Mouse (Mus musculus): ENCODE results near the gene Copg1.

The Copg1 gene

DNA sequence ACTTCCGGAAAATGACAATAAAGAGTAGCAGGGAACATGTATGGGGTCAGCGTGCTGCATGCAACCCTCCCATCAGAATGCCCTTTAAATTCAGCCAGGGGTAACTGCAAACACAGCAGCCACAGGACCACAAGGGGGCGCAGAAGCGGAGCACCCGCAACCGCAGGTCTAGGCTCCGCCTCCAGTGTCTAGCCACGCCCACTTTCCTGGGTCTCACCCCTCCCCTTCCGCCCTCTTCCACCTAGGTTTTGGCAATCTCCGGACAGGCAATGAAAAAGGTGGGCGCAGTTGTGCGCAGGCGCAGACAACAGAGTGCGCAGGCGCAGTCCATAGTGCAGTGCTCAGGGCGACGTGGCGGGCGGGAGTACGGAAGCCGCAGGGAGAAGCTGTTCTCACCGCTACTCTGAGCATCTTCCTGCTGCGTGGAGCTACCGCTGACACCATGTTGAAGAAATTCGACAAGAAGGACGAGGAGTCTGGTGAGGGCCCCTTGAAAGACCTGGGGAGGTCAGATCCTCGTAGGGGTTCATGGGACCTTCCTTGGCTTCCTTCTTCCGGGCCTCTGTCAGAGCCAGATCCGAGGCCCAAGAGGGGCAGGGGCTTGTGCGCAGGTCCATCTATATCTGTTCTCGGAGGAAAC, at the start of gene Copg1:
Gene Copg1, plus strand, starts transcription at position 221 of the 640 bp plus-strand sequence.
- DNase-seq (ENCODE audit: low read depth) = peak; percentile 99

DNA sequence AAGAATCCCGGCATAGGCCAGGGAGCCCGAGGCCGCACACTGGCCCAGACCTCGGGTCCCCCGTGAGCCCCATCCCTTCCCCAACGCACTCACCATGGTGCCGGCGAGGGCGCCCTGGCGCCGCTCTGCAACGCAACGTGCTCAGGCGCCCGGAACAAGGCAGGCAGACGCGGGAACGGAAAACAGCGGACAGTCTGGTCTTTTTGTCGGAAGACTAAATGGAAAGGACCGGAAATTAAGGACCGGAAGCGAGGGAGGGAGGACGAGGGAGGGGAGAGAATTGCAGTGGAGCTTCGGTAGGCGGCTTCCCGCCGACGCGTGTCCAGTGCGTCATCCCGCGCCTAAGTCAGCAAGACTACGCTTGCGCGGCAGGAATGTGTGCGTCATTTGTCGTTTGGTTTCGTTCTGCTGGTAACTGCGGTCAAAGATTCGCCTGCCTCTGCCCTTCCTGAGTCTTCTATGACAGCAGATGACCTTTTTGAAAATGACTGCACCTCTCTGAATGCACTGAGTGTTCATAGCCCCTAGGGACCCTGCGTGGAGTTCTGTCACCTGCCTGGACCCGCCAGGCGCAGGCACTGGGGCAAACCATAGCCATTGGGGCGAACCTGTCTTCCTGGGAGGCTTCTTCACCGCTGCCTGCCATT, 48.9 kb upstream of the Copg1 start, which contains the start of gene Isy1:
Gene Isy1, minus strand, starts transcription at position 248 of the 647 bp plus-strand sequence.
- DNase-seq (ENCODE audit: low read depth) = peak; percentile 99

DNA sequence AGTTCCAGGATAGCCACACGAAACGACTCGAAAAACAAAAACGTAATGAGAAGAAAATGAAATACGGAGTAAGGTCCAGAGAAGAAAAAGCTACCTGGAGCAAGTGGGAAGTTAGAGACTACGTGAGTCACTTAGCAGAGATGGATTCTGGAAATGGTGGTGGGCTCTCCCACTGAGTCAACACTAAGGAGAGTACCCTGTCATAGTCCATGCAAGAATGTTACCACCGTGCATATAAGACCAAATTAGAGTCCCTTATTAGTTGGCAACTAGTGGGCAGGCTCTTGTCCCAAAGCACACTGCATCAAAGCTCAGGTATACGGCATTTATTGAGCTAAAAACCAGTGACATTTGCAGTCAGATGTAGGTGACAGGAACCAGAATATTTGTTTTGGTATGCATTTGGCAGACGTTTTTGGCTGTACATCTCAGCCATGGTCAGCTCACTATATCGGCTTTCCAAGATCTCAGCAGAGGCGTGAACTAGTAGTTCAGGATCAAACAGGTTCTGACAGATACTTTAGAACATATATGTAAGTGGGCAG, 47.7 kb upstream of the Copg1 start:
- peak; percentile 32 for DNase-seq (ENCODE audit: low read depth)

GRCm38 (mm10) chr6:87841635-87842034, 46.0 kb upstream of the Copg1 start:
- DNase-seq (ENCODE audit: low read depth) = peak; percentile 68

GRCm38 (mm10) chr6:87842254-87842653, 45.4 kb upstream of the Copg1 start:
- peak; percentile 69 for DNase-seq (ENCODE audit: low read depth)

GRCm38 (mm10) chr6:87845031-87845695, 42.5 kb upstream of the Copg1 start:
- DNase-seq (ENCODE audit: low read depth) = no peak

DNA sequence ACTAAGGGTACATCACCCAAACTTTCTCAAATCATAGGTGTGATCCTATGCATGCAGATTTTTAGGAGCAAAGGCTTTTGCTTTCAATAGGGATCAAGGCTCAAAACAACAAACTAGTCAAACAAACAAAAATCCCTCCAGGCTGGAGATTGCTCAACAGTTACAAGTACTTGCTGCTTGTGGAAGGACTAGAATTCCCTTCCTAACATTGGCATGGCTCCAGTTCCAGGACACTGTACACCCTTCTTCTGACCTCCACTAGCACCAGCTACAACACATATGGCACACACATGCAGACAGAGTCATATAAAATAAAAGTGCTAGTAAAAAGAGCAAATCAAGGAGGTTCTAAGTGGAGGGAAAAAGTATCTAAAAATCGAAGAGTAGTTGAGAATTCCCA, 40.8 kb upstream of the Copg1 start:
- DNase-seq (ENCODE audit: low read depth) = no peak

- DNase-seq (ENCODE audit: low read depth) = peak; percentile 91
Measured at GRCm38 (mm10) chr6:87849780-87850154, 37.8 kb upstream of the Copg1 start.

DNA sequence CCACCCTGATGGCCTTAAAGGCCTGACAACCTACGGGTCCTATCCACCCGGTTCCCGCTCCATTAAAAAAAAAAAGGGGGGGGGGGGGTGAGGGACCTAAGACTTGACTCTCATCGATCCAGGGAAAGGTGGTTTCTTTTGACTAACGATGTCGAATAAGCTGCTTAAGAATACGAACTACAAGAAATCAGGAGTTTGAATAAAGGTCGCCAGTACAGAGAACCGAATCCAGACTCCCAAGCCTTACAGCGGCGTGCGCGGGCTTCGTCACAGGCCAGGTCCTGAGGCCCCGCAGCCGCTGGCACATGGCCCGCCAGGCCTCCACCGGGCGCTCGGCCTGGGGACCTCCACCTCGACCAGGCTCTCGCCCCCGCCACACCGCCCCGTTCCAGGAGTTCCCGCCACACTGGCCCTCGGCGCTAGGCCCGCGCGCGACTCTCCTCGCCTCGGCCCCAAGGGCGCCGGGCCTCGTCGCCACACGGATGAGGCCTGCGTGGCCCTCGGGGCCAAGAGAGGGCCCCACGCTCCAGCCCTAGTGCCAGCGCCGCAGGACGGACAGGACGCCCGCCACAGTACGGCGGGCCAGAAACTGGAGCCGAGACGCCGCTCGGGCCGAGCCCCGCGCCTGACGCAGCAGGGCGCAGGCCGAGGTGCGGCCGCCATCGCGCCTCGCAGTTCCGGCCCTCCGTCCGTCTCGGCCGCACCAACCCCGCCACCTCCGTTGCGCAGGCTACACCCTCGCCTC, 37.3 kb upstream of the Copg1 start:
- no peak for DNase-seq (ENCODE audit: low read depth)

DNA sequence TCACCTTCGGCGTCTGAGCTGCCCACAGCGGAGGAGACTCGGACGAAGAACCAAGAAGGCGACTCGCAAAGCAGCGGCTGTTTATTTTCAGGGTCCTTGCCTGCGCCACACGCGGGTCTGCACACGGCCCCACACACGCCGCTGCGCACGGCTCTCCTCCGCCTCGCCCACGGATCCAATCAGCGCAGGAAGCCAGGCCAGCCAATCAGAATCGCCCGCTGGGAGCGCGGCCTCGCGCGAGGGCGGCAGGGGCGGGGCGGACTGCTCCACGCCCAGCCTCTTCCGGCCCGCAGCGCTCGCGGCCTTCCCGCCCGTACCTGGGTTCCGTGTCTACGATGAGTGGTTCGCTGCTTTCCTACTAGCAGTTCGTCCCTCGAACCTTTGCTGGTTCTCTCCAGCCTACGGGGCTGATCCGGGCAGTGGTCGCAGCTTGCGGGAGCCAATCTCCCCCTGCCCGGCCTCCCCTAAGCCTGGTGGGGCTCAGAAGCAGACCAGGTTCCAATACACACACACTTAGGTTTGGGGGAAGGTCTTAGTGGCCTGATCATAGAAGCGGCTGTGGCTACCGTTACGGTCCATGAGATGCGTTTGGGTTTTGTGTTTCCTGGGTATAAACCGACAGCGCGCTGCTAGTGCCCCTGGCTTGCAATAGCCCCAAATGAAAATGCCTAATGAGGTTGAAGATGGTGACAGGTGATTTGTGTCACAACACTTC, 36.6 kb upstream of the Copg1 start, which contains the start of gene Cnbp:
Gene Cnbp, minus strand, starts transcription at position 207 of the 715 bp plus-strand sequence.
- DNase-seq (ENCODE audit: low read depth) = peak; percentile 96

GRCm38 (mm10) chr6:87851871-87852270, 35.7 kb upstream of the Copg1 start:
- DNase-seq (ENCODE audit: low read depth) = no peak

DNA sequence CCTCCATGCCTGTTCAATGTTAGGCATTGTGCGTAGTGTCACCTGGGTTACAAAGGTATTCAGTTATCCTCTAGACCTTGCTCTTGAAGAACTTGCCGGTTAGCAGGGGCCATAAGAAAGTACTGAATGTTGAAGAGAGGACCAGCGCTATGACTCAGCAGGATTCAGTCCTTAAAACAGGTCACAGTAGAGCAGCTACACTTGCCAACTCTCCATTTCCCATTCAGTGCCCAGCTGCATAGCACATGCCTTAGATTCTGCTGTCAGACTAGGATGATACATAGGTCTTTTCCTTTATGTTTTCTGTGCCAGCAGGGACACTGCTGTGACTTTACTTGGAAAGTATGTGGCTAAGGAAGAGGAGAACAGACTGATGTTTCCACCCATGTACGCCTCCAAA, 34.2 kb upstream of the Copg1 start:
- DNase-seq (ENCODE audit: low read depth) = no peak

- DNase-seq (ENCODE audit: low read depth) = no peak
Measured at GRCm38 (mm10) chr6:87857071-87857470, 30.5 kb upstream of the Copg1 start.

DNA sequence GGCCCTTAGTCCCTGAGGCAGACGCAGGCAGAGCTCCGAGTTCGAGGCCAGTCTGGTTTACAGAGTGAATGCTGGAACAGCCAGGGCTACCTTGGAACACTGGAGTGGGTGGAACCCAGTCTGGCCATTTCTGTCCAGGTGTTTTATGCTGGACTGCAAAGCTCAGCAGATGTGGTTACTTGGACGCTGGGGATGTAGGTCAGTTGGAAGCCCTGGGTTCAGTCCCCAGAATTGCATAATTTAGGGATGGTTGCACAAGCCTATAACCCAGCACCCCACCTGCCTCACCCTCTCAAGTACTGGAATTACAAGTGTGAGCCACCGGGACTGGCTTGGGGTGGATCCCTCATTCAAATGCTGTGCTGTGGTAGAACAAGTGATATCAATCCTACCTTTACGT, 21.4 kb upstream of the Copg1 start:
- DNase-seq (ENCODE audit: low read depth) = no peak

DNA sequence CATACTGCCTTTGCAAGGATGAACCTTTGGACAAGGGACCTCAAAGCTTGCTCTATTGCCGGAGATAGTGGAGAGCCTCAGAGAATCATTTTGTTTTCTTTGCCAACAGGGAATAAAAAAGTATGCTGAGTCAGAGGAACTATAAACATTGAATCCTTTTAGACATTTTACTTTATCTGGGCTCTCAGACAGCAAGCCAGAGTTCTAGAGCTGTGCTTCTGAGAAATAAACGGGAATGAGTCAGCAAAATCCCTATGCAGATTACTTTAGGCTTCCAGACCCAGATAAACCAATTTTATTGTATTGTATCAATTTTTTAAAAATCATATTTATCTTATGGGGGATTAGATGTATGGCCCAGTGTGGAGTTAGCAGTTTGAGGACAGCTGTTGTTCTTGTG, 20.4 kb upstream of the Copg1 start:
- DNase-seq (ENCODE audit: low read depth) = peak; percentile 33

DNA sequence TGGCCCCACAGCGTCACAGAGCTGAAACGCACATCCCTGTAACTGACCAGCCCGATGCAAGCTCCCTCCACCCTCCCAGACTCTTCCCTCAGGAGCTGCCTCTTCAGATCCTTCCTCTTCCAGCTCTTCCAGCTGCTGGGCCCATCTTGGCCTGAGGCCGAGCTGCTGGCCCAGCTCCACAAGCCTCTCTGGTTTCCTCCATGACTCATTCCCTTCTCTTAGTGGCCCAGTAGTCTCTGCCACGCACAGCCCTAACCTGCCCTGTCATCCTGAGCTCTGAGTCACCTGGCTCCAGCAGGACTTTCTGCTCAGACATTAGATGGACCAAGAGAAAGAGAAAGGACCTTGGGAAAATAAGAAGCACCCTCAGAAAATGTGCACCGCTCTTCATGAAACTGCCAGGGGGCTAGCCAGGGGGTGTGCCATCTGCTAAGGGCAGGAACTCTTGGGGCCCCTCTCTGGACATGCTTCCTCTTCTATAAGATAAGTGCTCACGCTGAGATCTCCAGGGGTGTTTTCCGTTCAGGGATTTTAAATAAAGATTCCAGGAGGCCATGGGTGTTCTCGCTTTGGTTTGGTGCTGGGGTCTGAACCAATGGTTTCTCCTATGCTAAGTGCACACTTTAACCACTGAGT, 18.6 kb upstream of the Copg1 start:
- peak; percentile 94 for DNase-seq (ENCODE audit: low read depth)

DNA sequence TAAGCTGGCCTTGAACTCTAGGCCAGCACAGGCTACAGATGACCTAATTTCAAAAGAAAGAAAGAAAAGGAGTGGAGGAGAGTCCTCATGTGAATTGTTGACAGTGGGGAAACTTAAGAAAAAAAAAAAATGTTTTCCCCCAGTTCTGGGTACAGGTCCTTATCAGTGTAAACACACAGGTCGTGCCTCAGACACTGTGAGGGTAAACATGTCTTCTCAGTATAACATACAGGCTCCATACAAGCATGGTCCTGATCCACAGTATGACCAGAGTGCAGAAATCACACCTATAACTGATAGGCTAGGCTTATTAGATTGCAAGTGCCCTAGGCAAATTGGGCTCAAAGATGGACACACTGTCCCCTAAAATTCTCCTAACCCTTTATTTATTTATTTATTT, 17.2 kb upstream of the Copg1 start:
- no peak for DNase-seq (ENCODE audit: low read depth)

DNA sequence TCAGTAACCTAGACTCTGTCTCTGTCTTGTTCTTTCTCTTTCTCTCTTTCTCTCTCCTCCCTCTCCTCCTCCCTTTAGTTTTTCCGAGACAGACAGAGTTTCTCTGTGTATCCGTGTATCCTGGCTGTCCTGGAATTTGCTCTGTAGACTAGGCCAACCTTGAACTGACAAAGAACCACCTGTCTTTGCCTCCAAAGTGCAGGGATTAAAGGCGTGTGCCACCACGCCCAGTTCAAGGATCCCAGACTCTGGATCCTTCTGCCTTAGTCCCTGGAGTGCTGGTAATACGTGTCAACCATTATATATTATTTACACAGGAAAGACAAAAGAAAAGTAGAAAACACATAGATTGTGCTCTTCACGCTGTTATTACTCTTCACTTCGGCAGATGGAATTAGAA, 16.4 kb upstream of the Copg1 start:
- no peak for DNase-seq (ENCODE audit: low read depth)

DNA sequence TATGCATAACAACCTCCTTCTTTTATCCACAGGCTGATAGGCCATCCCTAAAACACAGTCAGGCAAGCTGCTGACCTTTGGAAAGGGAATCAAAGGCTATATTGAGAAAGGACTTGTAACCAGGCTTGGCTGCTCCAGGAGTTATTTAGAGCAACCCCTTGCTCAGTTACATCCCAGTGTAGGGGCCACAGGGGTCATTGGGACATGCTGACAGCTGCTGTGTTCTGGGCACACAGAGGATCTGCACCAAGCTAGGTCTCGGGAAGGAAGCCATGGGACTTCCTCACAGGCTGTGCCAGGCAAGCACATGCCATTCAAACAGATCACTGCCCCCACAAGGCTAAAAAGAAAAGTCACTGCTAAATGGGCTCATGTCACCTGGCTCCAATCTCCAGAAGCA, 14.5 kb upstream of the Copg1 start:
- peak; percentile 39 for DNase-seq (ENCODE audit: low read depth)

DNA sequence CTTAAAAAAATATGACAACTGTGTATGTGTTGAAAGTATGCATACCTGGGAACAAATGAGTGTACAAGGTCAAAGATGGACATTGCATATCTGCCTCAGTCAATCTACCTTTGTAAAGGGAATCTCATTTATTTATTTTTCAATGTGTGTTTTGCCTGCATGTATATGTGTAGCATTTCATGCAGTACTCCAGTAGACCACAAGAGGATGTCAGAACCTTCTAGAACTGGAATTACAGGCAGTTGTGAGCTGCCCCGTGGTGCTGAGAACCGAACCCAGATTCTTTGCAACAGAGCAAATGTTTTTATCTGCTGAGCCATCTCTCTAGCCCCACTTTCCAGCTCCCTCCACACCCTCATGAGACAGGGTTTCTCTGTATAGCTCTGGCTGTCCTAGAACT, 13.7 kb upstream of the Copg1 start:
- no peak for DNase-seq (ENCODE audit: low read depth)

DNA sequence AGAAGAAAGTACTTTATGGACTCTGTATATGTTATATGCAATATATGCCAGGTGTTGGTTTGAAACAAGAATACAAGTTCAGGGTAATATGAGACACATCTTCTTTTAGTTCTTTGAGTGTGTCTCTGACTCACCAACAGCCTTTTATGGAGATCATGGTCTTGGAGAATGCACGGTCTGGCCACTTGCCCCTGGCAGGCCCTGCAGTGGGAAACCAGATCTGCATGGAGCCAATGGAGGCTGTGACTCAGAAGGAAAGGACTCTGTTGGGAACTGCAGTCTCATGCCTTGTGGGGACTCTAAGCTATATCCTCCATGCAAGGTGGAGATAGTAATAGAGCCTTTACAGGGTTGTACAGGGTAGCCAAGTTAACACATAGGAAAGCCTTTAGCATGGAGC, 12.5 kb upstream of the Copg1 start:
- DNase-seq (ENCODE audit: low read depth) = peak; percentile 86

All from 416B (cell line).